Mouse (Mus musculus) gastrocnemius, postnatal 10 days (tissue): ENCODE data around the gene Maml3. TPM values are rescaled to one million over a fixed set of nuclear protein-coding genes. Genes with fewer than 3 reads are reported as not detected.
A peak's percentile ranks its signal among the peaks of the same experiment; 100 is the strongest.

Source experiments
- DNase-seq: peaks from one replicate; pipeline ENCODE4 v3.0.0; 2021; ENCODE audit warnings: mixed read lengths
- total RNA-seq, 2 experiments: library from RNA; stranded (reverse); gene quantifications; 2 replicates each; pipeline ENCODE4 v1.2.3; 2021

Gene Maml3
- total RNA-seq, 2 experiments from 2014 or later = 5.2 to 6.6 TPM

DNA sequence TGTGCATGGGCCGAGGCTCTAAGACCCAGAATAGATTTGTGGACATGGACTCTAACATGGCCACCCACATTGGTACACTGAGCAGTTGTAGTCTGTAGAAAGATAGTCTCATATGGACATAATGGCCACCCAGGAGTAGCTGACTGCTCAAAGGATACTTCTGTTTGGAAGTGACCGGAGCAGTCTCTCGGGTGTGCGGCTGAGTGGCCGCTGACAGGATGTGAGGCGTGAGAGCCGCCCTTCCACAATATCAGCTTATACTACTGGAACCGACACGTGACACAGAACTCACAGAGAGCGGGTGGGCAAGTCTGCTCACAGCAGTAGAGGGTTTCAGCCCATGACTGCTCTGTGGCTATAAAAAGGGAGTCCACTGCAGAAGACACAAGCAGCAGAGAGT, 283.3 kb downstream of the Maml3 start:
- no peak for DNase-seq

DNA sequence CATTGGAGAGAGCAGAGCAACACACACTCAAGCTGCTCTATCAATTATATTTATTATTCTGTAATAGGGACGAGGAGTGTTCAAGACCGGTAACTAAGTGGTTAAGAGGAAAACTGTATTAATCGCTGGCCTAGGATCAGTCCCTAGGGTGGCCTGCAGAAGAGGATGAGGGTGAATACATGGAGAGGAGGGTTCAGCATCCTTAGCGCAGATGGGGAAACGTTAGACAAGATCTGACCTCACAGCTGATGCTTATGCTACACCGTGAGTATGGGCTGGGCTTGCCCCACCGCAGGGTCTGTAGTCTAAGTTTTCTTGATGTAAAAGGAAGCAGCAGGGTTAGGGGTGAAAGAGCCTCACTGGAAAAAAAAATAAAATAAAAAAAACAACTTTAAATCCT, 285.8 kb downstream of the Maml3 start:
- no peak for DNase-seq

DNA sequence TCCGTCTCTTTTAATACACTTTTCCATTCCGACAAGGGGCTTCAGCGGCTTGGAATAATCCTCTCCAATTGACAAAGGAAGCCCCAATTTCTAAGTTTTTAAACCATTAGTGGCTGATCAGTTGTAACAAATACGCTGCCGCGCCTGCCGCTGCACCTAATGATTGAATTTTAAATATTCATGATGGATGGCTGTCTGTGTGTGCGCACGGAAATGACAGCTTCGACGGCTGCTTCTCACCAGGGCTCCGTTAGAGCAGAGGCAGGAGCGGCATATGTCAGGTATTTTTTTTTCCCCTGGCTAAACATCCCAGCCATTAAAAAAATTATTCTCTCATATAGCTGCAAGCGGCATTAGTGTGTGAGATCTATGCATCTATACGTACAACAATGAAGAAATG, 287.0 kb downstream of the Maml3 start:
- no peak for DNase-seq

DNA sequence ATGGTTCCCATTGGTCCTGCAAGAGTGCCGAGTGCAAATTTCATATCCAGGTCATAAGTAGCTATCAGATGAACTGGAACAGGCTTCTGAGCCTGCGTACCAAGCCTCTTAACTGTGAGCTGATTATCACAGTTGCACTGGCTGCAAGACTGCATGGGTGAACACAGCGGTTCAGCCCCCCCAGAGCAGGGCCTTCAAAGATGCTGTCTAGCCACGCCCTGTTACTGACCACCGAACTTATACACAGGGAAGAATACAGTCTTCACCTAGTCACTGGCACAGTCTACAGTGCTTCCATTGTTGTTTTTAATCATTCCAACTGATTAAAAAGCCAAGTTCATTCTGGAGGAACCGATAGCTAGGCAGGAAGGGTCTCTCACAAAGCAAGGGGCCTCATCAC, 287.5 kb downstream of the Maml3 start:
- no peak for DNase-seq

DNA sequence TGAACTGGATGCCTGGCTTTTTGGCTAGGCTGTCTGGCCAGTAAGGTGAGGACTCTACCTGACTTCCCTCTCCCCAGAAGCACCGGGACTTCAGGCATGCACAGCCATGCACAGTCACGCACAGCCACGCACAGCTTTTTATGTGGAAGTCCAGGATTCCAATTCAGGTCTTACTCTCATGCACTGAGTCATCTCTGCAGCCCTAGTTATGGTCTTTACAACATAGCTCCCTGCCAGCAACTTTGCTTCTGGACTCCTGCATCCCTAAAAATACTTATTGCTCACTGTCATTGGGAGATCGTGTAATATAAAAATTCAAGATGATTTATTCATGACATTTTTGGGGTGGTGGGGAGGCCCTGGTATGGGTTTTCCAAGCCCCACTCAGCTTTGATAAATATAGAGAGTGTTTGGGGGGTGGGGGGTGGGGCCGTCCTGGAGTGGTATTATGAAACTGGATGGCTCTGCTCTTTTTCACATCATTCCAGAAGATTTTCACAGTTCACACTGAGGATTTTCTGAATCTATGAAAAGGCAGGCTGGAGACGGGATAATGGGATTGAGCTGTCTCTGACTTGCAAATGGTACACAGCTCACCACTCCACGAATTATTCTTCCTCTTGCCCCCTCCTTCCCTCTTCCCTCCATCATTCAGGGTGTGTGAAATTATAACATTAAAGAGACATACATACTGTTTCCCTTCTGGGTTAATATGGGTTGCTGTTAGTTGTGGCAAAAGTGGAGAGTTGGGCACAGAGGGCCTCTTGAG, 288.2 kb downstream of the Maml3 start:
- no peak for DNase-seq

DNA sequence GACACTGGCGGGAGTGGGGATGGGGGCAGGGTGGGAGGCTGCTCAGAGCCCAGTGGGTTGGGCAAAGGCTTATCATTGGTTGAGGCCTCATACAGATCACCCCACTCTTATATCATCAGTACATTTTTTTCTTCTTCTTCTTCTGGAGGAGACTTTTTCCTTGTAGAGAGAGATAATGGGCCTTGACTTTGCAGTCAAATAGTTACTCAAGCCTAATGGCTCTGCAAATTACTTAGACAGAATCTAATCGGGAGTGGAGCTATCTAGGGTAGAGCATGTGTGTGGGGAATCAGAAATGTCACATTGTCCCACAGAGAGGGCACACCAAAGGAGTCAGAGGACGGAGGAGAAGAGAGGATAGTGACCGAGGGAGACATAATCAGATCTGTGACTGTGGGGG, 290.8 kb downstream of the Maml3 start:
- DNase-seq = no peak

DNA sequence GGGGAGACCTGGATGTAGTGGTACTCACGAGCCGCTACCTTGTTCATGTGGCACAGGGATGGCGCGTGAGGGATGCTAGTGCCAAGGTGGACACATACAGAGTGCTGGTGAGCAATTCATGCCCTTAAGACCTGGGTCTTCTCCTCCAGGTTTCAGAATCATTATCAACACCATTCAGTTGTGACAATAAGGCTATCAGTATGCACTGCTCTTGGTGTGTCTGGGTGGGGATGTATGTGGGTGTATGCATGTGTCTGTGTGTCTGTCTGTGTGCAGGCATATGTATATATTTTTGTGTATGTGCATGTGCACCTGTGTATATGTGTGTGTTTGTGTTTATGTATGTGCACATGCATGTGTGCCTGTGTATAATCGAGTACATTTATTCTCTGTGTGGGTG, 291.7 kb downstream of the Maml3 start:
- DNase-seq = no peak

DNA sequence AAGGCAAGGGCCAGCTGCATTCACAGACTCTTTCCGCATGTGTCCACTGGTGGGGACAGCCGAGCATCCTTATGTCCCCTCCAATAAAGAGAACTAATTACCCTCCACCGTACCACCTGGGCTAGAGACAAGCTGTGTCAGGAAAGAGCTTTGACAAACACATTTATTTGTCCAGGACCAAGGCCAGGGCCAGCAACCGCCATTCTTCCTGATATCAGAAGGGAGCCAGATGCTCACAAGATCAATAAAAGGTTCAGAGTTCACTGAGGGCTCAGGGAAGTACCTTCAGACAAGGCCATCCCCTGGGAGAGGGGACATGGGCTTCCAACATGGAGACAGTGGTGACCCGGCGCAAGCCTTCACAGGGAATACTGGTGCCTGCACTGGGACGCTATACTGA, 294.1 kb downstream of the Maml3 start:
- DNase-seq = no peak

DNA sequence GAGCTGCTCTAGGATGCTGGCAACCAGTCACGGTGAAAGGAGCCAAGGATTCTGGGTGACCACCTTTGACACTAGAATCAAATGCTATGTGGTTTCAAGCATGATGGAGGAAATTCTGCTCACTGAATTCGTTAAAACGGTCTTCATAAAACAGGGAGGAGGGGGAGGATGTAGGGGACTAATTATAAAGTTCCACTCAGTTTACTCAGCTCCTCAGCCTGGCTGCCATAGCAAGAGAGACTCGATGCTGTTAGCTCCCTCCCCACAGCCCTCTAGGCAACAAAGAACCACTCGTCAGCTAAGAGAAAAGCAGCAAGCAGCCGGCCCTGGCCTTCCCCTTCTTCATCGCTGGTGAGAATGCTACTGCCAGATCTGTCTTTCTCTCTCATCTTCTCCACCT, 295.1 kb downstream of the Maml3 start:
- DNase-seq = no peak

DNA sequence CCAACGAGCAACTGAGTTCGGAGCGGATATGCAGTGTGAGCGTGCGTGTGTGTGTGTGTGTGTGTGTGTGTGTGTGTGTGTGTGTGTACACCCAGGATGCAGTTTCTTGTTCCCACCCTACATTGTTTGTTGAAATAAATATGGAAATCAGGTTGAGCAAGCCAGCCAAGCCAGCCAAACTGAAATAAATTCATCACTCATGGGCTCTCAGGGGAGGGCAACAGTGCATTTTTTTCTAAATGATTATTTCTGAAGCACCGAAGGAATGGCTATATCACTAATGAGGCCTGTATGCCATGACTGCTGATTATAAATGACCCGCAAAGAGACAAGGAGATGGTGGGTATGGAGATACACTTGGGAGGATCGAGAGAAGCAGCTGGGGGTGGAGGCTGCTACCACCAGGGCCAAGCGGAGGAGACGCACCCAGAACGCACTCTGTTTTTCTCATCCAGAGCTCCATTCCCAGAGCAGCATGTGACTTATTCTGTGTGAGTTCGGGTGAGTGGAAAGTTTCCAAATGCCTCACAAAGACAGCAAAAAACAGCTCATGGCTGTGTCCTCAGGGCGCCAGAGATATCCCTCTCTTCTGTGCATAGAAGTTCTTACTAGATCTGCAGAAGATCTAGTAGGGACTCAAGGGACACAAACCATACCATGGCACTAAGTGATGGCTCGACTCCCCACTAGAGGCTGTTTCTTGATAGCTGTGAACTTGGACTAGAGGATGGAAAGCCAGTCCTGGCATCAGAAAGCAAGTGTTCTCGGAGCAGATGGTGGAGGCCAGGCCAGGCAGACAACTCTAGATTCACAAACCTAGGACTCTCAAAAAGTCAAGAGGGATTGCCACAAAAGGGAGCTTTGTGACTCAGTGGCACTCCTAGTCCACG, 296.6 kb downstream of the Maml3 start:
- DNase-seq = no peak

DNA sequence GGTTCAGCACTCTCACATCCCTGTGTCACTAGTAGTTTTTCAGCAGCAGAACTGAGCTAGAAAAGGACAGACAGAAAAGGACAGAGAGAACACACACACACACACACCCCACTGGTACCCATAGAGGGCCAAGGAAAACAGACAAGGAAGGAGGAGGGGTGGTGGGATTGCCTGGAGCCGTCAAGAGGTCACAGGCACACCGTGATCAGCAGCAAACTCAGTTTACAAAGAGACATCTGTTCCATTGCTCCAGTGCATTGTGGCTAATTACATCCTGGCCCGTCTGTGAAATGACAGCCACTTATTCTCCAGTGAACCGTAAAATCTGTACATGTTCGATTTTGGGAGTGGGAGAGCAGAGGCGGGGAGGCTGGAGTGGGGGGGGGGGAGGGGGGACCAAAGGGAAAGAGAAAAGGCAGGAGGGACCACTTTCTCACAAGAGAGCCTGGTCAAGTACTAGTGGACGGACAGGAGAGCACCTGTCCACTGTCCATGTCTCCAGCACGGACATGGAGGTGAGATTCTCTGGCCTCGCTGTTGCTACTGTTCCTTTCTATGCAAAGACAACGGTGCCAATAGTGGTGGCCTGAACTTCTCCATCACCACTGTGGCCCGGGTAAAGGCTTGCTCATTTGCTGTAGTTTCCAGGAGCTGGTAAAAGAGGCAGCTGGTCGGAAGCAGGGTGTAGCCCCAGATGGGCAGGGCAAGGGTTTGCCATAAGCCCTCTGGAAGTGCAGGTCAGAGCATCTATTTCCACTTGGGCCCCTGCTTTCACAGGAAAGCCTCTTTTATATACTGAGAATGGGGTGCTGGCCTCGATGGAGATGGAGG, 299.2 kb downstream of the Maml3 start:
- no peak for DNase-seq

DNA sequence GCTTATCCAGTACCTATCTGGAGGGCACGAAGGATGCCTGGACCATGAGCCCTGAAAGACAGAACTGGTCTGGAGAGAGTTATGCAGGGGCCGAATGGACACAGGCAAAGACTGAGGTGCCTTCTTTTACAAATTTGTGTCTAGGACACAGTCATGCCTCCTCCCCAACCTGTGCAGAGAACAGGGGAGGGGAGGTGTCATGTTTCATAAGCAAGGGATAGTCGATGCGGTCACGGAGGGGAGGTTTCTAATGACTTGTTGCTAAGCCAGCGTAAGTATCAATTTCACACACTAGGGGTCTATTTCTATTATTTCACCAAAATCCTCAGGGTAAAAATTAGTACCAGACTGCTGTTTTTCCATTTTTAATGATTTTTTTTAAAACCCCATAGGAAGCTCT, 301.0 kb downstream of the Maml3 start:
- DNase-seq = no peak

DNA sequence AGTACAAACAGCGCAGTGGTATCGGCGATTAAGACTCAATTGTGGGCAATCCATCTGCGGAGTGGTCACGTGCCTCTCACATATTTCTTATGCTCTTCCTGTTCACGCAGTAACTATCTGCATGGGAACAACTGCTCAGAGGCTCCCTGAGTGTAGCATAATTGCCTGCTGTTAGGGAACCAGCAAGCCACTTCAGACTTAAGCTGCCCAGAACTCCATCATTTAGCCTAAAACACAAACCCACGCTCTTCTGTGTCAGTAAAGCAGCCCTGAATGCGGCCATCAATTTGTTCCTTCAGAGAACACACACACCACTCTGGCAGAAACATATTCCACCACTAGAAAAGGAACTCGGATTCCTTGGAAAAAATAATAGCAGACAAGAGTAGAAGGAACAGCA, 305.2 kb downstream of the Maml3 start:
- no peak for DNase-seq

DNA sequence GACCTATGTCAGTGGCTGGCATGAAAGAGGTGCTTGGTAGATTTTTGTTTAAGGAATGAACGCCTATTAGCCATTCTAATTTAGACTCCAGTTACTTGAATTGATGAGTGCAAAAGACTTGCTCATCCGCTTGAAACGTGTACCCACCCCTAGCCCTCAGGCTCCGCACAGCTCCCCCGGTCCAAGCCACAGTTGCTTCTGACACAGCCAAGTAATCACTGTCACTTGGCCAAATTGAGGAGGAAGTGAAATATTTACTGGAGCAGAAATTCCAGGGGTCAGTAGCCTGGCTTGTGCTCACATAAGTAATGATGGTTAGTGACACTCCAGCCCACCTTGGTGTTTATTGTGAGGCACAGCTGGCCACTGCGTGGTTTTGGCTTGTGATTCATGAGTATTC, 308.0 kb downstream of the Maml3 start:
- DNase-seq = no peak

DNA sequence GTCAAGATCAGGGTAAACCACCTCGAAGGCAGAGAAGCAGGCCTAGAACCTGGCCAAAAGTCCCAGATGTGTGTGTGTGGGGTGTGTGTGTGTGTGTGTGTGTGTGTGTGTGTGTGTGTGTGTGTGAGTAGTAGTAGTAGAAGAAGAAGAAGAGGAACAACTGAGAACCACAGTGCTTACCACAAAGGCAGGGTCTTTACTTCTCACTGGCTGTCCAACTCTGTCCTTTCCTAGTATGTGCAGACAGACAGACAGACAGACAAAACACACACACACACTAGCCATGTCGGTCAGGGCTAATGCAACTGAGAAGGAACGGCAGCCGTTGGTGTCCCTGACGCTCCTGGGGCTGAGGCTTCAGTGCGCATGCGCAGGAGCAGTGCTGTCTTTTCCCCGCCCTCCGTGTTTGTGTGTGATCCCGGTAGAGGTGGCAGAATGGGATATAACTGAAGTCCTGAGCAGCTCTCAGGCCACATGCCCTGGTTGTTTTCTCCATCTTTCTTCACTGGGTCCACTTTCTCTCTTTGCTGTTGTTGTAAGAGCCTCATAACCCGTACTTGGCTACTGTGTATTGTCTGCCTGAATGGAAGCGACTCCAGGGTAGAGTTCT, 308.6 kb downstream of the Maml3 start:
- no peak for DNase-seq

DNA sequence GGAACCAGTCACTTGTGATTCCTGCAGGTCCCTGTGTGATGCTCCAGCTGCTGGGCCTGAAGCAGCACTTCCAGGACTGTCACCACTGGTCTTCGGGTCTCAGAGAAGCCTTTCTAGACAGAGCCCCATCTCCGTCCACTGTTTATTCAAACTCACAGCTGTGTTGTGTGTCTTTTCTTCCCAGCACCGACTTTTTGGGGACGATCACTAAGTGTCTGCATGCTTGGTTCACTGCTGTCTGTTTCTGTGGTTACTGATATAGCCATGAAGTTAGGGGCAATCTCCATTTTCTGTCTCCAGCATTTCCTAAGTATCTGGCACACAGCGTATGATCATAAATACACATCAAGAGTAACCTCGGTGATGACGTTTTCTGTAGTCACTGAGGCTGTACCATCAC, 313.3 kb downstream of the Maml3 start:
- DNase-seq = no peak

DNA sequence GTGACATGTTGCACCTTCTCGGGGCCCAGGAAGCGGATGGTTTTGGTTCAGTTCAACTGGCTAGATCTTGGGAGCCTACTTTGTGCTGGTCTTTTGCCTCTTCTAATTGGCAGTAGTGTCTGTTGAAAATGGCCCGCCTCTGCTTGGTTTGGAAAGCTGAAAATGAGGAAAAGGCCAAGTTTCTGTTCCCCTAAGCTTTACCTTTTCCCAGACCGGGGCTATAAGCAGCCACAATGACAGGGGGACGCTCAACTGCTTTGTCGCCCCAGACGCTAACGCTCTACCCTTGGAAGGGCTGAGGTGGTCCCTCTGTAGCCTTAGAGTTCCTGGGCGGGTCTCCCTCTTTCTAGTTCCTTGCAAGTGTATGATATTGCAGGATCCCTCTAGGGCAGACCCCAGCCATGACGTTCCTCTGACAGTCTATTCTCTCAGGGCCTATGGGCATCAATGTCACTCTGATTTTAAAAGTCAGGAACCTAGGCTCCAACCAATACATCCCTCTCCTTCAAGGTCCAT, 315.4 kb downstream of the Maml3 start:
- no peak for DNase-seq

DNA sequence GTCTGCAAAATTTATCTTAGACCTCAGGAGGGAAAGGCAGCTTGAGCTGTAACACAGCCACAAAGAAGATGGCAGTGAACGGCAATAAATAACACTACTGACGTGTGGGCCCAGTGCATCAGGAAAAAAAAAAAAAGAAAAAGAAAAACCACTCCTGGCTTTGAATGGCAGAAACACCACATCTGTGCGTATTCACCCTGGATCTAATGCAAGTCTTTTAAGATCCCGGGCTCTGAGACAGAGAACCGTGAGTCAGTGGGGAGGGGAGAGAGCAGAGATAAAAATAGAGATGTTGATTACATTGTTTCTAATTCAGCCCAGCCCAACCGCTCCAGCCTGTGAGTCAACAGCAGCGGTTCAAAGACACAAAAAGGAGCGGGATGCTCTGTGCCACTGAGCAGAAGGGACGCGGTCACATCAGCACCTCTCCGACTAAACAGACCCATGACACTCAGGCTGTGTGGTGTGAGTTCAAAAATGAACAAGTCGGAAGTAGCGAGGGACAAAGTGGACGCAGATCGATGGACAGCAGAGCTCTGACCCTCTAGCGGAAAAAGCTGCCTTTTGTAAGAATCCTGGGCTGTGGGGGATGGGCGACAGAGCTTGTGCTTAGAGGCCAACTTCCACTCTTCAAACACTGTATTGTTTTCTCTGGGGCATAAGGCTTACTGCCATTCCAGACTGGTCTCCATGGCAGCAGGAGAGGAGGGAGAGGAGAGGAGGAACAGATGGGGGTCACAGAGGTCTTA, 316.1 kb downstream of the Maml3 start:
- peak; percentile 56 for DNase-seq

DNA sequence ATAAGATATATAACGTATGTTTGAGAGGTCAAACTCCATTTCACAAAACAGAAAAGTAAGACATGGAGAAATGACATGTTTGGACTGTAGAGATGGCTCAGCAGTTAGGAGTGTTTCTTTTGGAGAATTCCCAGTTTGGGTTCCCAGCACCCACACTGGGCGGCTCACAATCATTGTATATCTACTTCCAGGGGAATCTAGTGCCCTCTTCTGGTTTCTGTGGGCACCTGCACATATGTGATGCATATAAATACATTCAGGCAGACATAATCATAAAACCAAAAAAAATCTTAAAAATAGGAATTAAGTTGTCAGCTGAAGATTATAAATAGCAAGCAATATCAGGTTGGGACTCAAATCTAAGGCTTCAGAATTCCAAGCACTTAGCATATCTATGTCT, 316.9 kb downstream of the Maml3 start:
- no peak for DNase-seq

DNA sequence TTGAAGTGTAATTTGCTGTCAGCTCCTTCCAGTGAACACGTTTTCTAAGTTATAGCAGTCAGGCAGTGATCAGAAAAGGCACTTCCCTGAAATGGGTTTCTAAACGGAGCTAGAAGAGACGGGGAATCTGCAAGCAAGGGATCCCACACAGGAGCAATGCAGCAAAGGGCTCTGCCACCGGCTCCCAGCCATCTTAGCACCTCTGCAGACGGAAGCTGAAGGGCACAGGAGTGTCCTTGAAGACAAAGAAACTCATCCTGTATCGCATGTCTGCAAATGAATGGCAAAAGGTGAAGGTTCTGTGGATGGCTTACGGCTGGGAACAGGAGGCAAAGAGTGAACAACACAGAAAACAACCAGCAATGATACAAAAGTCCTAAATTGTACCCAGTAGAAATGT, 319.1 kb downstream of the Maml3 start:
- no peak for DNase-seq

DNA sequence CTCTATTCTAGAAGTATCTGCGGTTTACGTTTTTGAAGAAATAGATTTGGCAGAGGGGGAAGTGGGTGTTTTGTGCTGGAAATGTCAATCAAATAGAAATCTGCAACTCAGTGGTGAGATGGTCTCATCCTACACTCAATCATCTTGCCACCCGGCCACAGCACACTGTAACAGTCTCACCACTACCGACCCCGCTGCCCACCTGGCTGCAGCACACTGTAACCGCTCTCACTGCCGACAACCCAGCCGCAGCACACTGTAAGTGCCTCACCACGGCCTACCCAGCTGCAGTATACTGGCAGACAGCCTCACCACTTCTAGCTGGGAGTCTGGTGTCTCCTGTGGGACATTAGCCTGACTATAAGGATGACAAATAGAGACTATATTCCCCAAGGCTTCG, 322.7 kb downstream of the Maml3 start:
- DNase-seq = no peak
